Mouse (Mus musculus): ENCODE results near the gene Tmco2. TPM values are rescaled to one million over a fixed set of nuclear protein-coding genes. Genes with fewer than 3 reads are reported as not detected.
A peak's percentile ranks its signal among the peaks of the same experiment; 100 is the strongest.

The Tmco2 gene
- polyA plus RNA-seq, 1 experiment, result not detected

DNA sequence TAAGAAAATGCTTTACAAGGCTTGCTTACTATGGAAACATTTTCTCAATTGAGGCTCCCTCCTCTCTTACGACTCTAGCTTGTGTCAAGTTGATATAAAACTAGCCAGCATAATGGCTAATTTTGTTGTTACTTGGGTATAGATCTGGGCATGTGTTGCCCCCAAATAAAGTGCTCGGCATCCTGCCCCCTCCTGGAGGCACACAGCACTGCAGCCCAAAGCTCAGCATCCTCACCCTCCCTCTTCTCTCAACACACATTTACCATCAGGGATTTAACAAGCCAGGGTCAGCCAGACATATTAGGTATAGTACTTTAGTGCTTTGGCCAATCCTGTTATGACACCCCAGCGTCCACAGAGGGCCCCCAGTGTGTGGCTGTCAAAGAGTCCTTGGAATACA, 52.7 kb downstream of the Tmco2 start:
- H3K36me3 ChIP-seq (ENCODE audit: control insufficient read depth, insufficient read depth, low read length, poor library complexity, severe bottlenecking), result peaks cover 4% of the 10 kb centered on the region
- H3K9ac ChIP-seq (ENCODE audit: low read depth, poor library complexity, severe bottlenecking), result no peak overlapping the region
- no peaks in the 10 kb centered on the region for H3K9me3 ChIP-seq (replicated peaks; ENCODE audit: control insufficient read depth, insufficient read depth, low read length, poor library complexity, severe bottlenecking)
- no peak overlapping the region for H3K4me3 ChIP-seq (ENCODE audit: low read depth, low read length)
- no peaks in the 10 kb centered on the region for H3K27me3 ChIP-seq (ENCODE audit: control insufficient read depth, insufficient read depth, low read length, poor library complexity, severe bottlenecking)
- H3K4me1 ChIP-seq (ENCODE audit: control insufficient read depth, insufficient read depth, low read length), result no peaks in the 10 kb centered on the region
- no peak overlapping the region for H3K27ac ChIP-seq (ENCODE audit: insufficient read depth, low read length)
- TF ChIP-seq POLR2A (IDR thresholded peaks at IDR 0.05; ENCODE audit: insufficient read depth, low read length) (no peak), CTCF (IDR thresholded peaks at IDR 0.05; ENCODE audit: low read depth, low read length) (peak; percentile 78)

Other genes with a start within 250 kb of the Tmco2 start
- gene Exo5, start 184.2 kb downstream of the Tmco2 start, polyA plus RNA-seq (2011; ENCODE audit: insufficient read depth, insufficient read length, low read depth, missing spikeins), result 14.0 and 17.0 TPM in 2 replicates
- 2.9 and 3.2 TPM in 2 replicates for gene Zfp69, start 157.5 kb downstream of the Tmco2 start, polyA plus RNA-seq (2011; ENCODE audit: insufficient read depth, insufficient read length, low read depth, missing spikeins)
- 23.0 and 23.9 TPM in 2 replicates for gene Smap2, start 92.0 kb downstream of the Tmco2 start, polyA plus RNA-seq (2011; ENCODE audit: insufficient read depth, insufficient read length, low read depth, missing spikeins)
- gene Col9a2, start 69.8 kb downstream of the Tmco2 start, polyA plus RNA-seq (2011; ENCODE audit: insufficient read depth, insufficient read length, low read depth, missing spikeins), result 5.8 and 6.9 TPM in 2 replicates
- gene Zmpste24, start 11.0 kb downstream of the Tmco2 start, polyA plus RNA-seq (2011; ENCODE audit: insufficient read depth, insufficient read length, low read depth, missing spikeins), result 31.5 and 31.7 TPM in 2 replicates
- gene Rlf, start 105.9 kb upstream of the Tmco2 start, polyA plus RNA-seq (2011; ENCODE audit: insufficient read depth, insufficient read length, low read depth, missing spikeins), result 55.8 and 62.5 TPM in 2 replicates
- not detected in 2 replicates for gene Gm12888, start 215.7 kb upstream of the Tmco2 start, polyA plus RNA-seq (2011; ENCODE audit: insufficient read depth, insufficient read length, low read depth, missing spikeins)